Mouse (Mus musculus): Measurements from ENCODE around the gene Cnga3. TPM values are rescaled to one million over a fixed set of nuclear protein-coding genes. Genes with fewer than 3 reads are reported as not detected.
A peak's percentile ranks its signal among the peaks of the same experiment; 100 is the strongest.

Cnga3 gene
- polyA plus RNA-seq, 1 experiment from 2014 or later, result 0.08 TPM

DNA sequence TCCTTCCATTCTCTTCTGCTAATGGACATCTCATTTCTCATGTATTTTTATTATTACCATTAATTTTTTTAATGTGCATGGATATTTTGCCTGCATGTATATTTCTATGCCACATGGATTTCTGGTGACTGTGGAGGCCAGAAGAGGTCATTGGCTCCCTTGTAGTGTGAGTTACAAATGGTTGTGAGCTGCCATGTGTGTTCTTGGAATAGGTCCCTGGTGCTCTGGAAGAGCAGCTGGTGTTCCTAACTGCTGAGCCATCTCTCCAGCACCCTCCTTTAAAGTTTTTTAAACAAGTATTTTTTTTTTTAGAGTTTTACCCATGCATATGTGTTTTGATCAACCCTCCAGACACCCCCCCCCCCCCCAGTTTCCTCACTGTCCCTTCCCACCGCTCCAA, 82.2 kb downstream of the Cnga3 start:
- H3K4me2 ChIP-seq (ENCODE audit: low read length), result no peak overlapping the region
- ATAC-seq (no peak), DNase-seq (ENCODE audit: low spot score) (no peak)
- H3K4me1 ChIP-seq (ENCODE audit: control insufficient read depth, insufficient read depth, low read length), result peaks cover 10% of the 10 kb centered on the region
- H3K36me3 ChIP-seq (ENCODE audit: control insufficient read depth, insufficient read depth, low read length), result no peaks in the 10 kb centered on the region
- H3K27me3 ChIP-seq (replicated peaks; ENCODE audit: control insufficient read depth, insufficient read depth, low read length), result no peaks in the 10 kb centered on the region
- no peak overlapping the region for H3K9ac ChIP-seq (ENCODE audit: low read length)
- WGBS, result 55% methylated on average over 1 of the region's 1 CpGs
- H3K4me3 ChIP-seq (ENCODE audit: low read depth, low read length), result no peak overlapping the region
- H3K9me3 ChIP-seq (replicated peaks; ENCODE audit: control insufficient read depth, low read length), result no peaks in the 10 kb centered on the region
- H3K27ac ChIP-seq (ENCODE audit: low read depth, low read length), result no peak overlapping the region

- H3K4me2 ChIP-seq (ENCODE audit: low read length), result no peak overlapping the region
- WGBS, result 80% methylated on average over 2 of the region's 2 CpGs
- H3K9ac ChIP-seq (ENCODE audit: low read length), result no peak overlapping the region
- no peak overlapping the region for H3K4me3 ChIP-seq (ENCODE audit: low read depth, low read length)
- no peaks in the 10 kb centered on the region for H3K36me3 ChIP-seq (ENCODE audit: control insufficient read depth, insufficient read depth, low read length)
- no peaks in the 10 kb centered on the region for H3K27me3 ChIP-seq (replicated peaks; ENCODE audit: control insufficient read depth, insufficient read depth, low read length)
- no peak overlapping the region for H3K27ac ChIP-seq (ENCODE audit: low read depth, low read length)
- no peaks in the 10 kb centered on the region for H3K9me3 ChIP-seq (replicated peaks; ENCODE audit: control insufficient read depth, low read length)
- no peak for DNase-seq (ENCODE audit: low spot score)
- ATAC-seq, result no peak
- peaks cover 13% of the 10 kb centered on the region for H3K4me1 ChIP-seq (ENCODE audit: control insufficient read depth, insufficient read depth, low read length)
These were observed 84.7 kb downstream of the Cnga3 start for GRCm38 (mm10) chr1:37298904-37299303.

DNA sequence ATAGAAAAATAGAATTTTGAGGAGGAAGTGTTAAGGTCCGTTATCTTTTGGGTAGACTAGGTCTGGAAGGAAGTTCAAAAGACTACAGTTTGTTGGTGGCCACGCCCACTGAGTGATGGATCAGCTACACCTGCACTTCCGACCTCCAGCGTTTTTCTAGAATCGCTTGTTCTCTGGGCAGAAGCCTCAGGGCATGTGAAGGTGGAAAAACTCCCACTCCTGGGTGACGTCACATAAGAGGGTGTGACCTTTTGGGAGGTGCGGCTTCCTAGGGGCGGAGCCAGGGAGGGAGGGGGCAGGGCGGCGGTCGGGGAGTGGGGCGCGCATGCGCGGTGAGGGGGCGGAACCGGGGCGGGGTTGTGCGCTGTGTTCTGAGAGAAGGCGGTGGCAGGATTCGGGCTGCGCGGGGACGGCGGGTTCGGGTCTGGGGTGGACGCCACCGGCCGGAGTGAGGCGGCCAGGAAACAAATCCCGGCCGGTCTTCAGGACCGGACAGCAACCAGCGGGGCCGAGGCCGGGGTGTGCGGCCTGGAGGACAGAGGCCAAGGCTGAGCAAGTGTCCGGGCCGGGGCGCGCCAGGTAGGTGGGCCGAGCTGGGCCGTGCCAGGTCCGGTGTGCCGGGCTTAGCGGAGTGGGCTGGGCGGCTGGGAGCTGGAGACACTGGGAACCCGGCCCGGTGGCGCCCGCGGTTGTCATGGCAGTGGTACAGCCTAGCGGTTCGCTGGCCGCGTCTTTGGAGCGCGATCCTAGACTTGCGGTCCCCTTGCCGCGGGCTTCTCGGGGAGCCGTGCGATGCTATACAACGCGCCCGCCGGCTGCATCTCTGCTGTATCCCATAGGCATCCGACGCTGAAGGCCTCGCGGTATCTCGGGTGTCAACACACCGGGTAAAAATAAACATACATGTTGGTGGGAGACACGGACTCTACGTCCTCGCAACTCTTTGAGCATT, 85.6 kb downstream of the Cnga3 start, which contains the start of gene Inpp4a:
Gene Inpp4a (plus strand): TSS at position 326 of the 952 bp plus-strand sequence.
- Histone ChIP-seq H3K27me3 (replicated peaks; ENCODE audit: control insufficient read depth, insufficient read depth, low read length) (no peaks in the 10 kb centered on the region), H3K27ac (ENCODE audit: low read depth, low read length) (no peak within 1 kb of the TSS; the same call in 1 of the 2 replicates), H3K4me1 (ENCODE audit: control insufficient read depth, insufficient read depth, low read length) (peaks cover 13% of the 10 kb centered on the region), H3K4me2 (ENCODE audit: low read length) (peak within 1 kb of the TSS; percentile 54), H3K36me3 (ENCODE audit: control insufficient read depth, insufficient read depth, low read length) (no peaks in the 10 kb centered on the region), H3K4me3 (ENCODE audit: low read depth, low read length) (peak within 1 kb of the TSS; percentile 91), H3K9me3 (replicated peaks; ENCODE audit: control insufficient read depth, low read length) (no peaks in the 10 kb centered on the region), H3K9ac (ENCODE audit: low read length) (peak within 1 kb of the TSS; percentile 91)
- DNase-seq (ENCODE audit: low spot score), result peak; percentile 94
- ATAC-seq, result peak; percentile 92
- 1% methylated on average over 76 of the region's 77 CpGs for WGBS

- WGBS, result 73% methylated on average over 5 of the region's 5 CpGs
- Histone ChIP-seq H3K27me3 (replicated peaks; ENCODE audit: control insufficient read depth, insufficient read depth, low read length) (no peaks in the 10 kb centered on the region), H3K4me2 (ENCODE audit: low read length) (peak overlapping the region; percentile 54), H3K9me3 (replicated peaks; ENCODE audit: control insufficient read depth, low read length) (no peaks in the 10 kb centered on the region), H3K27ac (ENCODE audit: low read depth, low read length) (no peak overlapping the region), H3K4me3 (ENCODE audit: low read depth, low read length) (peak overlapping the region; percentile 91), H3K9ac (ENCODE audit: low read length) (peak overlapping the region; percentile 91), H3K36me3 (ENCODE audit: control insufficient read depth, insufficient read depth, low read length) (no peaks in the 10 kb centered on the region), H3K4me1 (ENCODE audit: control insufficient read depth, insufficient read depth, low read length) (peaks cover 13% of the 10 kb centered on the region)
- no peak for ATAC-seq
- no peak for DNase-seq (ENCODE audit: low spot score)
These were observed 86.4 kb downstream of the Cnga3 start for GRCm38 (mm10) chr1:37300650-37301049.

DNA sequence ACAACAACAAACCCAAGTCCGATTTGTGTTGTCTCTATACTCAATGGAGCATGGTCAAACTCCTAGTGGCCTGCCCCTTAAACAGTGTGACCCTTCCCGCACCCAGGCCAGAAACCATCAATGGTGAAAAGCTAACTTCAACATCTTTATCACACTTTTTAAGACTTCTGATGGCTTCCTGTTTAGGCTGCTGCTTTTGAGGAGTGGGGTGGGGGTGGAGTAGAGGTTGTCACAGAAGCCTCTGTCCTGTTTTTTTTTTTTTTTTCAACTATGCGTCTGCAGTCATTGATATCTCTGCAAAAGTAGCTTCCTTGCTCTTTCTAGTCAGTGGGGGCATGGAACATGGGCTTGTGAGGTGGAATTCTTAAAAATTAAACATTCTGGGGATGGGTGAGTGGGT, 88.6 kb downstream of the Cnga3 start:
- no peaks in the 10 kb centered on the region for H3K27me3 ChIP-seq (replicated peaks; ENCODE audit: control insufficient read depth, insufficient read depth, low read length)
- peaks cover 13% of the 10 kb centered on the region for H3K4me1 ChIP-seq (ENCODE audit: control insufficient read depth, insufficient read depth, low read length)
- DNase-seq (ENCODE audit: low spot score) (no peak), ATAC-seq (no peak)
- WGBS, result 92% methylated on average over 3 of the region's 3 CpGs
- no peaks in the 10 kb centered on the region for H3K9me3 ChIP-seq (replicated peaks; ENCODE audit: control insufficient read depth, low read length)
- H3K27ac ChIP-seq (ENCODE audit: low read depth, low read length), result no peak overlapping the region
- H3K4me2 ChIP-seq (ENCODE audit: low read length), result no peak overlapping the region
- H3K36me3 ChIP-seq (ENCODE audit: control insufficient read depth, insufficient read depth, low read length), result no peaks in the 10 kb centered on the region
- no peak overlapping the region for H3K9ac ChIP-seq (ENCODE audit: low read length)
- no peak overlapping the region for H3K4me3 ChIP-seq (ENCODE audit: low read depth, low read length)

DNA sequence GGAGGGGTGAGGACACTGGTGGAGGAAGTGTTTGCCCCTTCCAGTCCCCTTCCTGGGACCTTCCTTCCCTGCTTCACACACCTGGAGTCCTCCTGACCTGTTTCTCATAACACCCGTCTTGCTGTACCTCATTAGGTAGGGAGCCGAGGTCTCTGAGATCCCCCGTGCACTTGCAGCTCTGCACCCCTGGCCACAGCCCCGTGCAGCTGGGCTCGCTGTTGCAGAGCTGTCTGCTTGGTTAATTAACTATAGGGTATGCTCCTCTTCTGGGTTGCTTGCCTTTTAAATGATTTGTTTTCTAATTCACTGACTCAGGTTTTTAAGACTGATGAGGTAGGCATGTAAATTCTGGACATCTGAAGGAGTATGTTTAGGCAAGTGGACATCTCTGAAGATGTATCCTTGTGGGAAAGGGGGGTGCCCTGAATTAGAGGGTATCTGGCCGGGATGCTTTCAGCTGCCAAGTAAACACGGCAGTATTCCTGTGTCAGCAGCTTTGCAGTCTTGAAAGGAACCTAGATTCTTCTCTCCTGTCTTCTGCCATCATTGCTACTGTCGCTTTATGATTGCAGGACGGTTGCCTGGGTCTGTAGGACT, 91.6 kb downstream of the Cnga3 start:
- Histone ChIP-seq H3K4me2 (ENCODE audit: low read length) (no peak overlapping the region), H3K9ac (ENCODE audit: low read length) (no peak overlapping the region), H3K27ac (ENCODE audit: low read depth, low read length) (no peak overlapping the region), H3K36me3 (ENCODE audit: control insufficient read depth, insufficient read depth, low read length) (no peaks in the 10 kb centered on the region), H3K4me3 (ENCODE audit: low read depth, low read length) (no peak overlapping the region), H3K9me3 (replicated peaks; ENCODE audit: control insufficient read depth, low read length) (no peaks in the 10 kb centered on the region), H3K27me3 (replicated peaks; ENCODE audit: control insufficient read depth, insufficient read depth, low read length) (no peaks in the 10 kb centered on the region), H3K4me1 (ENCODE audit: control insufficient read depth, insufficient read depth, low read length) (peaks cover 10% of the 10 kb centered on the region)
- DNase-seq (ENCODE audit: low spot score), result no peak
- ATAC-seq, result no peak
- 75% methylated on average over 9 of the region's 9 CpGs for WGBS

DNA sequence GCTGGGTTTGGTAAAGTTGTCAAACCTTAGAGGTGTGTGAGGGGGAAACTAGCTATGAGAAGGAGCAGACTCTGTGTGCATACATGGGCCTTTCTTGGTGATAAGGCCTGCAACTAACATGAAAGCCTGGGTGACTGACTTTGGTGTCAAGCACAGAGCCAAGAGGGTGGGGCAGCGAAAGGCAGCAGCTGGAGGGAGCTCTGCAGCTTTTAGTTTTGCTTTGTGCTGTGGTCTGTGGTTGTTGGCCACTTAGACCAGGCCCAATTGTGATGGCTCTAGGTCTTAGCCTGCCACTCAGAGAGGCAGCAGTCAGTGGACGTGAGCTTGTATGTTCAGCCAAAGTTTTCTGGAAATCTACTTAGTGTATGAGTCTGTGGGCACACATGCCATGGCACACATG, 93.4 kb downstream of the Cnga3 start:
- no peak for DNase-seq (ENCODE audit: low spot score)
- H3K4me3 ChIP-seq (ENCODE audit: low read depth, low read length), result no peak overlapping the region
- H3K27ac ChIP-seq (ENCODE audit: low read depth, low read length), result no peak overlapping the region
- H3K4me1 ChIP-seq (ENCODE audit: control insufficient read depth, insufficient read depth, low read length), result no peaks in the 10 kb centered on the region
- no peak for ATAC-seq
- H3K9me3 ChIP-seq (replicated peaks; ENCODE audit: control insufficient read depth, low read length), result no peaks in the 10 kb centered on the region
- H3K36me3 ChIP-seq (ENCODE audit: control insufficient read depth, insufficient read depth, low read length), result no peaks in the 10 kb centered on the region
- no peaks in the 10 kb centered on the region for H3K27me3 ChIP-seq (replicated peaks; ENCODE audit: control insufficient read depth, insufficient read depth, low read length)
- no peak overlapping the region for H3K4me2 ChIP-seq (ENCODE audit: low read length)
- 90% methylated on average over 2 of the region's 2 CpGs for WGBS
- H3K9ac ChIP-seq (ENCODE audit: low read length), result no peak overlapping the region

DNA sequence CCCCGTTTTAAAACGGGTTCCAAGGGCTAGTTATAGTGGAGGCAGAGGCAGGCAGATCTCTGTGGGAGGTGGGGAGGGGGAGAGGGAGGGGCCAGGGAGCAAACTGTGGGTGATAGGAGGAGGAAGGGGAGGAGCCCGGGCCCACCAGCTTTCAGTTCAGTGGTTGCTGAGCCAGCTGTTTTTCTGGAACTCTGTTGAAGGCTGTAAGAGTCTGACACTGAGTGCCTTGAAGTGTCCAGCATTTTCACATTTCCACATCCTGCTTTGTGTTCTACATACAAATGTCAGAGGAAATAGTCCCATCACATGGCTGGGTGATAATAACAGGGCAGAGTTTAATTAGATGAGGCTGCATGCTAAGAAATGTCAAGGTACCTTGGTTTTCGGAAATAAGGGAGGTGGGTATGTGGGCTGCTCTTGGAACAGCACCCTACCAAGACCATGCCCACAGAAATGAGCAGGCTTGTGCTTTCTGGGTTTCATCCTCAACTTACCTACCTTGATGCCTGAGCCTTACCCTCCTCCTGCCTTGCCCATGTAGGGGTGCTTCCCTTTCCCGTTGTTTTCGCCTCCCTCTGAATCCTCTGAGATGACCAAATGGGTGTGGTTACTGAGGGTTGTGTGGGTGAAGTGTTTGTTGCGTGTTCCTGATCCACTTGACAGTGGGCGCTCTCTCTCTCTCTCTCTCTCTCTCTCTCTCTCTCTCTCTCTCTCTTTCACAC, 93.9 kb downstream of the Cnga3 start:
- Histone ChIP-seq H3K36me3 (ENCODE audit: control insufficient read depth, insufficient read depth, low read length) (no peaks in the 10 kb centered on the region), H3K4me1 (ENCODE audit: control insufficient read depth, insufficient read depth, low read length) (no peaks in the 10 kb centered on the region)
- WGBS, result 88% methylated on average over 8 of the region's 8 CpGs

More for the DNA sequence above, 93.9 kb downstream of the Cnga3 start:
- Histone ChIP-seq H3K9ac (ENCODE audit: low read length) (no peak overlapping the region), H3K4me3 (ENCODE audit: low read depth, low read length) (no peak overlapping the region), H3K9me3 (replicated peaks; ENCODE audit: control insufficient read depth, low read length) (no peaks in the 10 kb centered on the region), H3K4me2 (ENCODE audit: low read length) (no peak overlapping the region), H3K27ac (ENCODE audit: low read depth, low read length) (no peak overlapping the region), H3K27me3 (replicated peaks; ENCODE audit: control insufficient read depth, insufficient read depth, low read length) (no peaks in the 10 kb centered on the region)
- no peak for DNase-seq (ENCODE audit: low spot score)
- ATAC-seq, result no peak
